Mouse (Mus musculus) lung, embryonic 16.5 days (tissue): ENCODE measurements around the gene Gng3. TPM values are rescaled to one million over a fixed set of nuclear protein-coding genes. Genes with fewer than 3 reads are reported as not detected.
A peak's percentile ranks its signal among the peaks of the same experiment; 100 is the strongest.

ENCODE experiments used
- ATAC-seq: fragments of 200-750 bp; cut with Nextera tagmentation; 2 replicates; pipeline ENCODE4 v1.8.0; 2017; ENCODE audit warnings: low read depth, mild to moderate bottlenecking, moderate library complexity
- H3K27ac ChIP-seq: fragments of 300-500 bp; sonication (generic); 2 replicates; pipeline ENCODE4 v1.5.1; 2014; ENCODE audit warnings: mild to moderate bottlenecking, control low read depth, low read length
- H3K27me3 ChIP-seq: fragments of 300-500 bp; sonication (generic); 2 replicates; pipeline ENCODE4 v1.6.1; 2014; ENCODE audit warnings: low read depth, low read length, mixed read lengths; ENCODE audit not compliant: control insufficient read depth, insufficient read depth
- H3K36me3 ChIP-seq: fragments of 300-500 bp; sonication (generic); 2 replicates; pipeline ENCODE4 v1.6.1; 2014; ENCODE audit warnings: low read length; ENCODE audit not compliant: control insufficient read depth, insufficient read depth
- H3K4me1 ChIP-seq: fragments of 300-500 bp; sonication (generic); replicated peaks from 2 replicates; pipeline ENCODE4 v1.6.1; 2014; ENCODE audit warnings: low read length, mixed read lengths; ENCODE audit not compliant: control insufficient read depth, insufficient read depth
- H3K4me2 ChIP-seq: fragments of 300-500 bp; sonication (generic); 2 replicates; pipeline ENCODE4 v1.6.1; 2014; ENCODE audit warnings: low read depth, low read length, control low read depth
- H3K4me3 ChIP-seq: fragments of 300-500 bp; sonication (generic); 2 replicates; pipeline ENCODE4 v1.5.1; 2014; ENCODE audit warnings: mild to moderate bottlenecking, low read length, control low read depth
- H3K9ac ChIP-seq: fragments of 300-500 bp; sonication (generic); 2 replicates; pipeline ENCODE4 v1.6.1; 2014; ENCODE audit warnings: low read length, control low read depth
- H3K9me3 ChIP-seq: fragments of 300-500 bp; sonication (generic); 2 replicates; pipeline ENCODE4 v1.6.1; 2016; ENCODE audit warnings: low read length; ENCODE audit not compliant: control insufficient read depth
- WGBS: fragments of 180-500 bp; shearing (Covaris S2); extraction: QIAGEN DNeasy Blood & Tissue Kit; methylation state at CpG from one replicate; pipeline ENCODE4 v1.1.7; 2014; 5-methylcytosine and 5-hydroxymethylcytosine counted together
- polyA plus RNA-seq: library from polyadenylated mRNA; unstranded; fragments of >200 nt; fragmentation: Nextera tagmentation; extraction: Ambion mirVana; gene quantifications from 2 replicates; pipeline ENCODE4 v1.2.1, GENCODE M21; 2015

Gene Gng3
- 2.8 and 3.3 TPM in 2 replicates for polyA plus RNA-seq

DNA sequence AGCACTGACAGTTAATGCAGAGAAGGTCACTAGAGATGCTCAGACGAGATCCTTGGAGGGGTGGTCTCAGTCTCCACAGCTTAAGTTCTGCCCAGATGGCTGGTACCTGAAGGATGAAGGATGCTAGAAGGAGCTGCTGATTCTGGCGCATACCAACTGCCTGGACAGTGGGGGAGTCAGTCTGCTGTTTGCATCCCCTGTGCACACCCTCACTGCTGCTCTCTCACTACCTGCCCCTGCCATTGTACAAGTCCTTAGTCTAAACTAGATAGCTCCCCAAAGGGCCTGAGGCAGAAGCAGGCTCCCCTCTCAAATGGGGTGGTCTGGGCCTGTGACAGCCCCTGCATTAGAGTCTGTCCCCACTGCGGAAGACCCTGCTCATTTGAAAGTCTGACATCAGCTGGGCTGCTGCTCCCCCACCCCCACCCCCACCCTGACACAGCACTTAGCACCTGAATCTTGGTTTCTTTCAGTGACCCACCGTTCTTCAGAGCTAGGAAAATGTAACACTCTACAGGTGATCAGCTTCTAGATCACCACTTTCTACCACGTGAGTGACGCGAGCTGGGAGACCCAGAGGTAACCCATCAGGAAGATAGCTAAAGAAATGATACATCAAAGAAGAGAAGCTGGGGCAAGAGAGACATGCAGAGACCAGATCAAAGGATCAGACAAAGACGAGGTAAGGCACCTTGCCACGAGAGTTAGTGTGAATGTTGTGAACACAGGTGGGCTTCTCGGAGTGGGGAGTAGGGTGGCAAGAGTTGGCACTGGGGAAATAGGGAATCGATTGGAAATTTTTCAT lies at the start of gene Gng3:
Gng3 (minus strand) TSS at position 92 of the 805 bp plus-strand sequence.
- no peaks in the 10 kb centered on the region for H3K9me3 ChIP-seq
- peak within 1 kb of the TSS; percentile 98 for H3K27ac ChIP-seq
- ATAC-seq: no peak
- H3K27me3 ChIP-seq: no peaks in the 10 kb centered on the region
- H3K4me2 ChIP-seq: peak within 1 kb of the TSS; percentile 95
- peaks cover 6% of the 10 kb centered on the region for H3K36me3 ChIP-seq
- H3K9ac ChIP-seq: peak within 1 kb of the TSS; percentile 89
- 71% methylated on average over 11 of the region's 11 CpGs for WGBS
- H3K4me3 ChIP-seq: peak within 1 kb of the TSS; percentile 64
- peaks cover 18% of the 10 kb centered on the region for H3K4me1 ChIP-seq

DNA sequence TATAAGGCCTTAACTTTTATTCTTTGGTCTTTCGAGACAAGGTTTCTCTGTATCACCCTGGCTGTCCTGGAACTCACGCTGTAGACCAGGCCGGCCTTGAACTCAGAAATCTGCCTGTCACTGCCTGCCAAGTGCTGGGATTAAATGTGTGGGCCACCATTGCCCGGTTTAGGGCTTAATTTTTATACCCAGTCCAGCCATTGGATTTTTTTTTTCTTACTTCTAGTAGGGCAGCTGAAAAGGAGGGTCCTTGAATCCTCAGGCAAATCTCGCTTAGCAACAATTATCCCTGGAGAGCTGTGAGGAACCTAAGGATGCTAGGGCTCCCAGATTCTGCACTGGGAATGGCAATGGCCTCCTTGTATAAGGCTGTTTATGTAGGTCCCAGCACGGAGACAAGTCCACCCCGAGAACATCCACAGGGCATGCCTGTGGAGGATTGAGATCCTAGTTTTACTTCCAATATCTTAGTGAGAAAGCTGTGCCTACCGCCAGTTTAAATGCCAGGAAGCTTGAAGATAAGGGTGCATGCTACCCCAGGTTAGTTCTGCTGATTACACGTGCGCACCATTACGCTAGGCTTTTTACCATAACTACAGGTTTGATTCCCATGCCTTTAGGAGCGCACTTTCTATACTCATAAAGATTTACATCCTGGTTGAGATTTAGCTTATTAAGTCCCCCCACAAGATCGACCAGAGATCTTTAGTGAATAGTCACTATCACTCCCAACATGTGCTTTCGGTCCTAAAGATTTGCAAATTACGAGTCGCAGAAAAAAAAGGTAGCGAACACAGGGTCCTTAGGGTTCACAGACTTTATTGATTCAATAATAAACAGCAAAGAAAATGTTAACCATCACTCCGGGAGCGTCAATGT lies 48.8 kb upstream of the Gng3 start:
- Histone ChIP-seq H3K27ac (peak overlapping the region; percentile 77), H3K4me1 (peaks cover 12% of the 10 kb centered on the region), H3K27me3 (no peaks in the 10 kb centered on the region), H3K9ac (peak overlapping the region; percentile 84), H3K4me3 (peak overlapping the region; percentile 76), H3K36me3 (peaks cover 8% of the 10 kb centered on the region; the same call in 1 of the 2 replicates), H3K9me3 (no peaks in the 10 kb centered on the region), H3K4me2 (peak overlapping the region; percentile 79)
- WGBS: 10% methylated on average over 19 of the region's 19 CpGs
- ATAC-seq: no peak

DNA sequence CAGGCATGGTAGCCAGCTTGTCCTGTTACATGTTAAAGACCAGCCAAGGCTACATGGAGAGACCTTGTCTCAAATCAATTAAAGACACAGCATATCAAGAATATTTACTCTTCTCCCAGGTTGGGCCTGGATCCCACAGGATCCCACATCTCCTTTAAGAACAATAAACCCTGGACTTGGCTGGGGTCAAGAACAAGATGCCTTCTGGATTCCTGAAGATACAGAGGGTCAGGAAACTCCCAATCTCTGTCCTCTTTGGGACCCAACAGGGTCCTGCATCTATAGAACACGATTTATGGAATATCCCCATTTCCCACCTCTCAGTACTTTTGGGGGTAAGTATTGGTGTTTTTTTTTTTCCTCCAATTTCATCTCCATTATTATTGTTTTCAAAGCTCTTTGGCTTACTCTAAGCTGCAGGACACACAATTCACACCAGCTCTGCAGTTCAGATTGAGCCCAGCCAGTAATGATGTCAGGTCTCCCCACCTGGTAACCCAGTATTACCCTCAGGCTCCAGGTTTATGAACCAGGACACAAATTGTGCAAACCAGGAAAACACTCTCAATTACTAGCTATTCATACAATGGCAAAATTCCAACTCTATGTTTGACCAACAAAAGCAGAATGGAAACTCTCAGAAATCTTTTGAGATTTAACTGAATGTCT lies 48.1 kb upstream of the Gng3 start:
- no peaks in the 10 kb centered on the region for H3K9me3 ChIP-seq
- peaks cover 8% of the 10 kb centered on the region; the same call in 1 of the 2 replicates for H3K36me3 ChIP-seq
- peak overlapping the region; percentile 79; the same call in 1 of the 2 replicates for H3K4me2 ChIP-seq
- ATAC-seq: no peak
- peak overlapping the region; percentile 77 for H3K27ac ChIP-seq
- peak overlapping the region; percentile 84 for H3K9ac ChIP-seq
- peak overlapping the region; percentile 76; the same call in 1 of the 2 replicates for H3K4me3 ChIP-seq
- peaks cover 12% of the 10 kb centered on the region for H3K4me1 ChIP-seq
- no peaks in the 10 kb centered on the region for H3K27me3 ChIP-seq
- WGBS: 48% methylated on average over 1 of the region's 1 CpGs

DNA sequence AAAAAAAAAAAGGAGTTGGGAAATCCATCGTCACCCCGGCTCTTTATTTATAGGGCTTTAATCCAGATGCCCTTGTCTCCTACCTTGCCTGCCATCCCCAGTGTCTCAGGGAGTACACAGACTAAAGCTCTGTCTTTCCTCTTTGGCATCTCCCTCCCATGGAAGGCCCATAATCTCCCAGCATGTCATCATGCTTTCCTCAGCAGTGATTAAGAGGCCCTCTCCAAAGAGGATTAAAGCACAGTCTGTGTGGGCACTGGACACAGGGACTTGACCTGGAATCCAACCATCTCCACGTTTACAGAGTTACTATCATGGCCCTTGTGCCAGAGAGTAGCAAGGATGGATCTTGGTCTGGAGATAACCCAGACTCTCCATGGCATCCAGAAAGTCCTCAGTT lies 44.6 kb upstream of the Gng3 start, which contains the start of the genes Lbhd1 and Gm49403:
Lbhd1 (plus strand) TSS at position 117 of the 400 bp plus-strand sequence.
Gm49403 (plus strand) TSS at position 315 of the 400 bp plus-strand sequence.
- peaks cover 6% of the 10 kb centered on the region for H3K4me1 ChIP-seq
- no peak within 1 kb of the TSS for H3K4me3 ChIP-seq
- no peaks in the 10 kb centered on the region for H3K36me3 ChIP-seq
- no peaks in the 10 kb centered on the region for H3K9me3 ChIP-seq
- 69% methylated on average over 3 of the region's 3 CpGs for WGBS
- H3K27me3 ChIP-seq: no peaks in the 10 kb centered on the region
- no peak within 1 kb of the TSS for H3K27ac ChIP-seq
- H3K4me2 ChIP-seq: no peak within 1 kb of the TSS
- no peak for ATAC-seq
- H3K9ac ChIP-seq: no peak within 1 kb of the TSS

DNA sequence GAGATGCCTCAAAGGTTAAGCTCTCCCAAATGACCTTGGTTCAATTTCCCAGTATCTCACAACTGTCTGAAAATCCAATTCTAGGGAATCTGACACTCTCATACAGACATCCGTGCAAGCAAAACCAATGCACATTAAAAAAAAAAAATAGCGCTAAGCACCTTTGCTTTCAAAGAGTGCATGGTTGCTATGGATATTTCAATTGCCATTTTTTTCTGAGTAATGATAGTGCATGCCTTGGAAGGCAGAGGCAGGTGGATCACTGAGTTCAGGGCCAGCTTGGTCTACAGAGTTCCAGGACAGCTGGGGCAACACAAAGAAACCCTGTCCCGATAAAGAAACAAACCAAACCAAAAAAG lies 42.0 kb upstream of the Gng3 start:
- Histone ChIP-seq H3K4me1 (no peaks in the 10 kb centered on the region; the same call in 1 of the 2 replicates), H3K36me3 (peaks cover 3% of the 10 kb centered on the region; the same call in 1 of the 2 replicates), H3K4me3 (peak overlapping the region; percentile 83), H3K9me3 (no peaks in the 10 kb centered on the region), H3K9ac (peak overlapping the region; percentile 89), H3K27ac (no peak overlapping the region), H3K4me2 (peak overlapping the region; percentile 82), H3K27me3 (no peaks in the 10 kb centered on the region)
- WGBS: 9% methylated on average over 3 of the region's 3 CpGs
- no peak for ATAC-seq

DNA sequence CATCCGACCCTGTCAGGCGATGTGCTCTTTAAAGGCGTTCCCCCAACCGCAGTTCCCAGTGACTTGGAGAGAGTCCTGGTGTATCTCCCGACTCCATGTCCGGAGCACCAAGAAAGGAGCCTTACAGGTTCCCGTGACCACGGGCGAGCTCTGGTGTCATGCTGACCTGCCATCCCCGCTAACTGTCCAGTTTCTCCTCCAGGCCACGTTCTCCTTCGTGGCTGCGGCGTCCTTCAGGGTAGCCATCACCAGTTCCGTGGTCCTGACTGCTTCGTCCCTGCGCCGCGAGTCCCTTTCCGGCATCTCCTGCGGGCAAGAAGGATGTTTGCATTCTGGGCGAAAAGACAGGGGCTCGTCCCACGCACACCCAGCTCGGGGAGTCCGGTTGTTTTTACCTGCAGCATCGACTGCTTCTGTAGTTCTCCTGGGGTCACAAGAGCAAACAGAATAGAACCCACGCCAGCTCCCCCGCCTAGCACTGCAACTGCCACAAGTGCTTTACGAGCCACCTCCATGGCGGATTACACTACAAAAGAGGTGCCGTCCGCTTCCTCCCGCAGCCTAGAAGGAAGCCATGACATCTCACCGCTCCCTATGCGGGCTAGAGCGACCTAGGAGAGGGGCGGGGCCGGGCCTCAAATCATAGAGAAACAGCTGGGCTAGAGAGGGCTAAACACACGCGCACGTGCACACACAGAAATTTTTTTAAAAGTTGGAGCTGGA lies 41.5 kb upstream of the Gng3 start, which contains the start of gene Uqcc3:
Uqcc3 (minus strand) TSS at position 613 of the 723 bp plus-strand sequence.
- WGBS: under 1% methylated on average over 42 of the region's 42 CpGs

DNA sequence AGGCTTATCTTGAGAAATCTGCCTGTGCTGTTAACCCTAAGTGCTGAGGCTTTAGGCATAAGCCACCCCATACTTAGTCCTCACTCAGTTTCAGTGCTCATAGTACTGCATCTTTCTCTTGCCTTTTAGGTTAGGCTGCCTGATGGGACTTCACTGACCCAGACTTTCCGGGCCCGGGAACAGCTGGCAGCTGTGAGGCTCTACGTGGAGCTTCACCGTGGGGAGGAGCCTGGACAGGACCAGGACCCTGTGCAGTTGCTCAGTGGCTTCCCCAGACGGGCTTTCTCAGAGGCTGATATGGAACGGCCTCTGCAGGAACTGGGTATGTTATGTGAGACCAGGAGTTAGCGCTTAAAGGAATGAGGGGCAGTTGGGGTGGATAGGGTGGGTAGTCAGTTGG lies 36.0 kb upstream of the Gng3 start:
- H3K4me1 ChIP-seq: peaks cover 10% of the 10 kb centered on the region
- 88% methylated on average over 7 of the region's 7 CpGs for WGBS
- no peaks in the 10 kb centered on the region for H3K9me3 ChIP-seq
- no peak overlapping the region for H3K4me2 ChIP-seq
- H3K27ac ChIP-seq: no peak overlapping the region
- ATAC-seq: no peak
- no peaks in the 10 kb centered on the region for H3K27me3 ChIP-seq
- H3K36me3 ChIP-seq: peaks cover 17% of the 10 kb centered on the region
- no peak overlapping the region for H3K4me3 ChIP-seq
- no peak overlapping the region for H3K9ac ChIP-seq

More for the DNA sequence above, 41.5 kb upstream of the Gng3 start, which contains the start of gene Uqcc3:
- Histone ChIP-seq H3K27ac (peak within 1 kb of the TSS; percentile 83), H3K27me3 (no peaks in the 10 kb centered on the region), H3K36me3 (peaks cover 5% of the 10 kb centered on the region), H3K9ac (peak within 1 kb of the TSS; percentile 89), H3K4me1 (no peaks in the 10 kb centered on the region; the same call in 1 of the 2 replicates), H3K4me2 (peak within 1 kb of the TSS; percentile 82), H3K9me3 (no peaks in the 10 kb centered on the region), H3K4me3 (peak within 1 kb of the TSS; percentile 83)
- peak; percentile 97 for ATAC-seq

DNA sequence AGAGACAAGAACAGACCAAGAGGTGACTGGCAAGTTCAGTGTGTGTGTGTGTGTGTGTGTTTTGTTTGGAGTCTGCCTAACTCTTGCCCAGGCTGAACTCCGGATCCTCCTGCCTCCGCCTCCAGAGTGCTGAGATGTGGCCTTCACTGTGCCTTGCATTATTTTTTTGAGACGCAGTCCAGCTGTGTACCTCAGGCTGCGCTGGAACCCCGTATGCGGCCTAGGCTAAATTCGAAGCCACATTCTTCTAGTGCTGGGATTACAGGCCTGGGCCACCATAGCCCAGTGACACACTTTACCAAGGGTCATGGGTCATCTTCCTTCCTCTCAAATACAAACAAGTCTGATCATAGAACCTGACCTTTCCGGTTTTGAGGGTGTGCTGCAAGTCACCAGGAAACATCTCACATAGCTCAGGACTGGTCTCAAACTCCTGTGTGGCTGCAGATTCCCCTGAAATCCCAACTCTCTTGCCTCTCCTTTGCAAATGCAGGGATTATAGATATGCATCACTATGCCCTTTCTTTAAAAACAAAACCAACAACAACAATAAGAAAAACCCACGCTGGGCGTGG lies 33.4 kb upstream of the Gng3 start:
- Histone ChIP-seq H3K4me2 (peak overlapping the region; percentile 69), H3K9ac (peak overlapping the region; percentile 99), H3K4me1 (peaks cover 10% of the 10 kb centered on the region), H3K36me3 (peaks cover 17% of the 10 kb centered on the region), H3K27ac (no peak overlapping the region), H3K9me3 (no peaks in the 10 kb centered on the region), H3K4me3 (peak overlapping the region; percentile 99), H3K27me3 (no peaks in the 10 kb centered on the region)
- no peak for ATAC-seq
- 61% methylated on average over 10 of the region's 10 CpGs for WGBS
